Mouse (Mus musculus): ENCODE measurements around the gene Eef1akmt3. TPM values are rescaled to one million over a fixed set of nuclear protein-coding genes. Genes with fewer than 3 reads are reported as not detected.

Eef1akmt3 gene
- total RNA-seq, 2 experiments from 2014 or later, result 0.11 TPM; not detected in 1

Small RNA genes lying within 50 kb of the gene (microRNA-seq; reads per million reads assigned to microRNA genes)
- gene Mir26a-2 (116 reads per million, percentile 59 among the genes with 10 or more reads in this experiment), gene Mir546 (not detected)

Other genes starting within 250 kb of the Eef1akmt3 start
- gene Atp23, start 140.2 kb downstream of the Eef1akmt3 start, total RNA-seq (2021), result 1 to 10 TPM; 4.2 to 4.5 TPM
- 100 to 1,000 TPM; 104 to 110 TPM for gene Ctdsp2, start 62.8 kb downstream of the Eef1akmt3 start, total RNA-seq (2021)
- under 1 TPM; 0.14 to 0.39 TPM for gene Avil, start 40.8 kb downstream of the Eef1akmt3 start, total RNA-seq (2021)
- gene Tsfm, start 10.7 kb downstream of the Eef1akmt3 start, total RNA-seq (2021), result 10 to 100 TPM; 66.1 to 67.4 TPM
- 1 to 10 TPM; 6.1 to 6.9 TPM for gene Mettl1, start 99 bp downstream of the Eef1akmt3 start, total RNA-seq (2021)
- gene Cyp27b1, start 6.7 kb upstream of the Eef1akmt3 start, total RNA-seq (2021), result under 1 TPM in 1 of 2 experiments, not detected in 1; 0.14 TPM
- gene March9, start 18.7 kb upstream of the Eef1akmt3 start, total RNA-seq (2021), result 1 to 10 TPM; 2.3 to 2.5 TPM
- 10 to 100 TPM; 76.1 to 83.3 TPM for gene Cdk4, start 22.0 kb upstream of the Eef1akmt3 start, total RNA-seq (2021)
- gene Tspan31, start 28.8 kb upstream of the Eef1akmt3 start, total RNA-seq (2021), result 10 to 100 TPM; 43.4 to 47.4 TPM
- 1 to 10 TPM; 5.9 to 7.3 TPM for gene Agap2, start 33.8 kb upstream of the Eef1akmt3 start, total RNA-seq (2021)
- 10 to 100 TPM; 25.0 to 25.1 TPM for gene Os9, start 79.6 kb upstream of the Eef1akmt3 start, total RNA-seq (2021)
- gene B4galnt1, start 123.7 kb upstream of the Eef1akmt3 start, total RNA-seq (2021), result 1 to 10 TPM; 1.5 to 1.6 TPM
- gene Slc26a10, start 139.1 kb upstream of the Eef1akmt3 start, total RNA-seq (2021), result 10 to 100 TPM; 18.2 to 29.2 TPM
- 10 to 100 TPM; 10.9 to 12.7 TPM for gene Arhgef25, start 148.6 kb upstream of the Eef1akmt3 start, total RNA-seq (2021)
- gene Dtx3, start 154.2 kb upstream of the Eef1akmt3 start, total RNA-seq (2021), result 10 to 100 TPM; 26.3 to 28.6 TPM
- gene Pip4k2c, start 170.1 kb upstream of the Eef1akmt3 start, total RNA-seq (2021), result 10 to 100 TPM; 23.3 to 24.6 TPM
- under 1 TPM; 0.45 to 0.49 TPM for gene Kif5a, start 221.8 kb upstream of the Eef1akmt3 start, total RNA-seq (2021)
- 100 to 1,000 TPM; 136 to 142 TPM for gene Dctn2, start 224.9 kb upstream of the Eef1akmt3 start, total RNA-seq (2021)
- 10 to 100 TPM; 20.9 to 21.4 TPM for gene Mbd6, start 247.5 kb upstream of the Eef1akmt3 start, total RNA-seq (2021)

Data from heart, postnatal 25 days (tissue).